Mouse (Mus musculus): Measurements from ENCODE around the gene Sarm1. TPM values are rescaled to one million over a fixed set of nuclear protein-coding genes. Genes with fewer than 3 reads are reported as not detected.

Sarm1 gene
- polyA plus RNA-seq, 1 experiment from 2014 or later = 56.6 TPM

DNA sequence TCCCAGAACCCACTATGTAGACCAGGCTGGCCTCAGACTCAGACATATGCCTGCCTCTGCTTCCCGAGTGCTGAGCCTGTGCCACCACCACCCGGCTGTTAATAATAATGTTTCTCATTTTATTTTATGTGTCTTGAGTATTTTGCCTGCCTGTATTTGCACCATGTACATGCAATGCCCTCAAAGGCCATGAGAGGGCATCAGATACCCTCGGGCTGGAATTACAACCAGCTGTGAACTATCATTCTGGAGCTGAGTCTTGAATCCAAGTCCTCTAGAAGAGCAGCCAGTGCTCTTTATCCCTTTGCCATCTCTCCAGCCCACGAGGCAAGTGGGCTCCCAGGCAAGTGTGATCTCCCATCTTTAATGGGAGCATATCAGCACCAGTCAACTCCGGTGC lies 42.2 kb downstream of the Sarm1 start:
- Histone ChIP-seq H3K4me2 (ENCODE audit: low read length) (no peak overlapping the region), H3K9ac (replicated peaks; ENCODE audit: low read depth, low read length) (no peak overlapping the region), H3K4me1 (replicated peaks; ENCODE audit: control insufficient read depth, insufficient read depth, low read length) (no peaks in the 10 kb centered on the region), H3K4me3 (replicated peaks; ENCODE audit: low read length) (no peak overlapping the region), H3K36me3 (ENCODE audit: control insufficient read depth, insufficient read depth) (no peaks in the 10 kb centered on the region), H3K27ac (ENCODE audit: low read length) (no peak overlapping the region), H3K9me3 (ENCODE audit: control insufficient read depth, low read length) (no peaks in the 10 kb centered on the region), H3K27me3 (replicated peaks; ENCODE audit: control insufficient read depth, insufficient read depth, low read length) (no peaks in the 10 kb centered on the region)
- no peak for ATAC-seq
- 46% methylated on average over 5 of the region's 5 CpGs for WGBS

DNA sequence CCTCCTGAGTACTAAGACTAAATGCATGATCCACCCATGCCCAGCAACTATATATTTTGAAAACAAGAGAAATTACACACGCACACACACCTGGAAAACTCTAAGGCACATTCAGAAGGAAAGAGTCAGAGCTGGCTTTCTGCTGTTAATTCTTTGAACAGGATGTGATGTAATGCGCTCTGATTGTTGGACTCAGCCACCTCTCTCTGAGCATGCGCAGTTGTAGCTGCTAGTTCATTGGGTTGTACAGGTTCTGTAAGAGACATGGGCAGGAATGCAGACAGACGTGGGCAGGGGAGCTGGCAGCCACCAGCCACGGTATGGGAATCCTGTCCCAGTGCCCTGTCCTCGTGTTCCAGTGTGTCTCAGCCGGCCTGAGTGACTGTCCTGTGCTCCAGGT lies 43.3 kb downstream of the Sarm1 start:
- whole genome bisulfite sequencing = 70% methylated on average over 7 of the region's 7 CpGs
- Histone ChIP-seq H3K4me3 (replicated peaks; ENCODE audit: low read length) (no peak overlapping the region), H3K36me3 (ENCODE audit: control insufficient read depth, insufficient read depth) (no peaks in the 10 kb centered on the region), H3K27ac (ENCODE audit: low read length) (no peak overlapping the region), H3K27me3 (replicated peaks; ENCODE audit: control insufficient read depth, insufficient read depth, low read length) (no peaks in the 10 kb centered on the region), H3K4me2 (ENCODE audit: low read length) (no peak overlapping the region), H3K9me3 (ENCODE audit: control insufficient read depth, low read length) (no peaks in the 10 kb centered on the region), H3K9ac (replicated peaks; ENCODE audit: low read depth, low read length) (no peak overlapping the region), H3K4me1 (replicated peaks; ENCODE audit: control insufficient read depth, insufficient read depth, low read length) (no peaks in the 10 kb centered on the region)
- no peak for ATAC-seq

DNA sequence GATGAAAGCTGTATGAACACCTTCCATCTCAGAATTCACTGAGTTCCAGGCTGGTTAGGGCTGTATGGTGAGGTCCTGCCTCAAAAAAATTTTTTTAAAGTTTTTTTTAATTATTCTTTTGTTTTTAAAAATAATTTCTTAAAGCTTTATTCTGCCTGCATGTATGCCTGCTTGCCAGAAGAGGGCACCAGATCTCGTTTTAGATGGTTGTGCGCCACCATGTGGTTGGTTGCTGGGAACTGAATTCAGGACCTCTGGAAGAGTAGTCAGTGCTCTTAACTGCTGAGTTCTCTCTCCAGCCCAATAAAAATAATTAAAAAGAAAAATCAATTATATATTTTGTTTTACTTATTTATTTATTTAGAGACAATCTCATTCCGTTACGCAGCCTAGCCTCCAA lies 43.9 kb downstream of the Sarm1 start:
- WGBS = 14% methylated on average over 4 of the region's 4 CpGs

DNA sequence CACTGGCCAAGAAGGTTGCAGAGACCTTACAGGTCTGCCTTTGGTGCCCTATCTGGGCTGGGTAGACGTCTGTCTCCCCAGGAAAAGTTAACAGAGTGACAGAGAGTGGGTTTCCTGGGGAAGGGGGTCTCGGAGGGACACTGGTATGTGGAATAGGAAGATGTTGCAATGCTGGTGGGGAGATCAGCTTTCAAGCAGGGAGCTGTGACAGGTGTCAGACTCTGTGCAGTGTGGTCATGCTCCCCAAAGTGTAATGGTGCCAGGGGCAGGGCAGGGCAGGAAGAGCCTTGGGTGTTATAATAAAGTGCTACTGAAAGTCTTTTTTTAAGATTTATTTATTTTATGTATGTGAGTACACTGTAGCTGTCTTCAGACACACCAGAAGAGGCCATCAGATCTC lies 47.2 kb downstream of the Sarm1 start:
- no peaks in the 10 kb centered on the region for H3K27me3 ChIP-seq (replicated peaks; ENCODE audit: control insufficient read depth, insufficient read depth, low read length)
- H3K4me1 ChIP-seq (replicated peaks; ENCODE audit: control insufficient read depth, insufficient read depth, low read length) = no peaks in the 10 kb centered on the region
- no peak overlapping the region for H3K4me3 ChIP-seq (replicated peaks; ENCODE audit: low read length)
- ATAC-seq = no peak
- H3K9ac ChIP-seq (replicated peaks; ENCODE audit: low read depth, low read length) = no peak overlapping the region
- no peaks in the 10 kb centered on the region for H3K36me3 ChIP-seq (ENCODE audit: control insufficient read depth, insufficient read depth)
- H3K27ac ChIP-seq (ENCODE audit: low read length) = no peak overlapping the region
- WGBS = 60% methylated on average over 2 of the region's 2 CpGs
- no peaks in the 10 kb centered on the region for H3K9me3 ChIP-seq (ENCODE audit: control insufficient read depth, low read length)
- H3K4me2 ChIP-seq (ENCODE audit: low read length) = no peak overlapping the region

More for the DNA sequence above, 43.9 kb downstream of the Sarm1 start:
- Histone ChIP-seq H3K4me3 (replicated peaks; ENCODE audit: low read length) (no peak overlapping the region), H3K36me3 (ENCODE audit: control insufficient read depth, insufficient read depth) (no peaks in the 10 kb centered on the region), H3K27ac (ENCODE audit: low read length) (no peak overlapping the region), H3K27me3 (replicated peaks; ENCODE audit: control insufficient read depth, insufficient read depth, low read length) (no peaks in the 10 kb centered on the region), H3K9me3 (ENCODE audit: control insufficient read depth, low read length) (no peaks in the 10 kb centered on the region), H3K4me2 (ENCODE audit: low read length) (no peak overlapping the region), H3K9ac (replicated peaks; ENCODE audit: low read depth, low read length) (no peak overlapping the region), H3K4me1 (replicated peaks; ENCODE audit: control insufficient read depth, insufficient read depth, low read length) (no peaks in the 10 kb centered on the region)
- ATAC-seq = no peak

DNA sequence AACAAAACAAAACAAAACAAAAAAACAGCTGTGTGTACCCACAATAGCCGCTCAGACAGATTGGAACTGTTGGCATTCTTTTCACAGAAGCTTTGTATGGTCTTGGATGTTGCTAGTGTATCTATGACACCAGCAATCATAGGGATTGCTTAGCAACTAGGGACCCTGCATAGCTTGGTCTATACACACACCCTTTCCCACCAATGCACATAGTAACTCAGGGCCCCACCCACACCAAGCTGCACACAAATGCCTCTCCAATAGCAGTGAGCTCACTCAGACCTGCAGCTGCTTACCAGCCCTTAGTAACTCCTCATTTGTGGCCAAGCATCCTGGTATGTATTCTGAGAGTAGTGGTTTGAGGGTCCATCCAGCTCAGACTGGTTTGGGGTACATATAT lies 49.3 kb downstream of the Sarm1 start:
- Histone ChIP-seq H3K9ac (replicated peaks; ENCODE audit: low read depth, low read length) (no peak overlapping the region), H3K27ac (ENCODE audit: low read length) (no peak overlapping the region), H3K9me3 (ENCODE audit: control insufficient read depth, low read length) (no peaks in the 10 kb centered on the region), H3K27me3 (replicated peaks; ENCODE audit: control insufficient read depth, insufficient read depth, low read length) (no peaks in the 10 kb centered on the region), H3K4me1 (replicated peaks; ENCODE audit: control insufficient read depth, insufficient read depth, low read length) (no peaks in the 10 kb centered on the region), H3K36me3 (ENCODE audit: control insufficient read depth, insufficient read depth) (no peaks in the 10 kb centered on the region), H3K4me3 (replicated peaks; ENCODE audit: low read length) (no peak overlapping the region), H3K4me2 (ENCODE audit: low read length) (no peak overlapping the region)
- no peak for ATAC-seq
- WGBS = 78% methylated on average over 1 of the region's 1 CpGs

DNA sequence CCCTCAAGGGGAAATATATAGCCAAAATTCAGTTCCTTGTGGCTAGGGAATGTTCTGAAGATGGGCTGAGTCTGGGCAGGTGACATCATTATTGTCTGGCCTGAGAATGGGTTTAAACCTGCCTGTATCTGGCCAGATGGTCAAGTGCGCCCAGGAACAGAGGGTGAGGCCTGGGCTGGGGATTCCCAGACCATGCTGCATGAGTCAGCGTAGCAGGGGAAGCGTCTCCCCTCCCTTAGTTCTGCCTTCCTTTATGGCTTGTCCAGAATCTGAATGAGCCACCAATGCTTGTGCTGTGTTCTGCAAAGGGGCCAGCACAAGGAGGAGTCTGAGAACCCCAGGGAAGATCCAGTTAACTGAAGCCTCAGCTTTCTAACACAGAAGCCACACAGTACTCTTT lies 50.4 kb downstream of the Sarm1 start:
- Histone ChIP-seq H3K9me3 (ENCODE audit: control insufficient read depth, low read length) (no peaks in the 10 kb centered on the region), H3K9ac (replicated peaks; ENCODE audit: low read depth, low read length) (no peak overlapping the region), H3K4me3 (replicated peaks; ENCODE audit: low read length) (no peak overlapping the region), H3K36me3 (ENCODE audit: control insufficient read depth, insufficient read depth) (no peaks in the 10 kb centered on the region), H3K4me1 (replicated peaks; ENCODE audit: control insufficient read depth, insufficient read depth, low read length) (no peaks in the 10 kb centered on the region), H3K27me3 (replicated peaks; ENCODE audit: control insufficient read depth, insufficient read depth, low read length) (no peaks in the 10 kb centered on the region), H3K27ac (ENCODE audit: low read length) (no peak overlapping the region), H3K4me2 (ENCODE audit: low read length) (no peak overlapping the region)
- WGBS = 84% methylated on average over 3 of the region's 3 CpGs
- no peak for ATAC-seq

DNA sequence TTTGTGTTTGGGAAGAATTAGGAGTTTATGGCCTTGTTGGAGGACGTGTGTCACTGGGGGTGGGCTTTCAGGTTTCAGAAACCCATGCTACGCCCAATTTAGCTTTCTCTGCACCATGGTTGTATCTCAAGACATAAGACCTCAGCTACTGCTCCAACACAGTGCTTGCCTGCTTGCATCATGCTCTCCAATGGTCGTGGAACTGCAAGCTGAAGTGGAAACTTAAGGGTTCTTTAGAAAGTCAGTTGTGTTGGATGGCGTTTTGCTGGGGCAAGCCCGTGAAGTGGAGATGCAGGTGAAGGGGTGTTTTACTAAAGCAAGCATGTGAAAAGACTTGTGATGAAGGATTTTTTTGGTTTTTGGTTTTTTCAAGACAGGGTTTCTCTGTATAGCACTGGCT lies 54.4 kb downstream of the Sarm1 start:
- H3K4me1 ChIP-seq (replicated peaks; ENCODE audit: control insufficient read depth, insufficient read depth, low read length) = no peaks in the 10 kb centered on the region
- no peak overlapping the region for H3K4me2 ChIP-seq (ENCODE audit: low read length)
- WGBS = 80% methylated on average over 5 of the region's 5 CpGs

DNA sequence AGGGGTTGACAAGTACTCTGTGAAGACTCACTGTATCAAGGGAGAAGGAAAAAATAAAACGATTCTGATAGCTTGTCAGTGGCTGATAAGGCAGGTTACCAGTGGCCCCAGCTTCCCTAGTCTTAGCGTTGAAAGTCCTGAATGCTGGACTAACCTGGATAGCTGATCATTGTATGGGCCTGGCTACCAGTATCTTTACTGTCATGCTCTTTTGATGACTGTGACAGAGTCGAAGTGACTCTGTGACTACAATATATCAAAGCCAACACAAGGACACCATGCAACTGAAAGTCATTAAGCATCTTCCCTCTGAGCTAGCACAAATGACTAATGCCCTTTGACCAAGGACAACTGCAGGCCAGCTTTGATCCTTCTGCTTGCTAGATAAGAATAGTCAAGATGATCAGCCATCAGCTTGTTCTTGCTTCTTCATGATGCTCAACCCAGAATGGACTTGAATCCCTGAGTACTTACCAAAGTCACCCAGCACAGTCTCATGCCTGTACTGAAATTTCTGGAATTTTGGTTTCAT lies 59.1 kb downstream of the Sarm1 start:
- ATAC-seq = no peak
- WGBS = 82% methylated on average over 3 of the region's 3 CpGs
- Histone ChIP-seq H3K36me3 (ENCODE audit: control insufficient read depth, insufficient read depth) (no peaks in the 10 kb centered on the region), H3K9me3 (ENCODE audit: control insufficient read depth, low read length) (no peaks in the 10 kb centered on the region), H3K4me2 (ENCODE audit: low read length) (no peak overlapping the region), H3K27ac (ENCODE audit: low read length) (no peak overlapping the region), H3K4me3 (replicated peaks; ENCODE audit: low read length) (no peak overlapping the region), H3K4me1 (replicated peaks; ENCODE audit: control insufficient read depth, insufficient read depth, low read length) (no peaks in the 10 kb centered on the region), H3K9ac (replicated peaks; ENCODE audit: low read depth, low read length) (no peak overlapping the region), H3K27me3 (replicated peaks; ENCODE audit: control insufficient read depth, insufficient read depth, low read length) (no peaks in the 10 kb centered on the region)

More for the DNA sequence above, 54.4 kb downstream of the Sarm1 start:
- H3K36me3 ChIP-seq (ENCODE audit: control insufficient read depth, insufficient read depth) = no peaks in the 10 kb centered on the region
- H3K9me3 ChIP-seq (ENCODE audit: control insufficient read depth, low read length) = no peaks in the 10 kb centered on the region
- no peak overlapping the region for H3K27ac ChIP-seq (ENCODE audit: low read length)
- H3K4me3 ChIP-seq (replicated peaks; ENCODE audit: low read length) = no peak overlapping the region
- H3K9ac ChIP-seq (replicated peaks; ENCODE audit: low read depth, low read length) = no peak overlapping the region
- no peaks in the 10 kb centered on the region for H3K27me3 ChIP-seq (replicated peaks; ENCODE audit: control insufficient read depth, insufficient read depth, low read length)
- ATAC-seq = no peak

DNA sequence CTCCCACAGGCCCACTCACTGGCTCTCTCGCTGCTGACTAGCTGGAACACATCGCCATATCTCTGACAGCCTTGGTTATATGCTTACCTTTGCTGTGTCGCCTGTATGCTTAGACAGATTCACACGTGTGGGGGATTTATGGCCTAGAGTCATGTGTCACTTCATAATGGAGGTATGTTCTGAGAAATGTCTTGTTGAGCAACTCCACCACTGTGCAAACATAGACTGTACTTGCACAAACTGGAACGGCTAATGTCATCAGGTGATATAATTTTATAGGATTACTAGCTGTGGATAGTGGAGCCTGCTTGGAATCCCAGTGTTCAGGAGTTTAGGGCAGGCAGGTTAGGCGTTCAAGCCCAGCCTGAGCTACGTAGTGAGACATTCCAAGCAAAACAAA lies 60.4 kb downstream of the Sarm1 start:
- Histone ChIP-seq H3K27me3 (replicated peaks; ENCODE audit: control insufficient read depth, insufficient read depth, low read length) (no peaks in the 10 kb centered on the region), H3K36me3 (ENCODE audit: control insufficient read depth, insufficient read depth) (no peaks in the 10 kb centered on the region), H3K9me3 (ENCODE audit: control insufficient read depth, low read length) (no peaks in the 10 kb centered on the region), H3K4me2 (ENCODE audit: low read length) (no peak overlapping the region), H3K4me1 (replicated peaks; ENCODE audit: control insufficient read depth, insufficient read depth, low read length) (no peaks in the 10 kb centered on the region), H3K9ac (replicated peaks; ENCODE audit: low read depth, low read length) (no peak overlapping the region), H3K27ac (ENCODE audit: low read length) (no peak overlapping the region), H3K4me3 (replicated peaks; ENCODE audit: low read length) (no peak overlapping the region)
- no peak for ATAC-seq
- 92% methylated on average over 7 of the region's 7 CpGs for WGBS

DNA sequence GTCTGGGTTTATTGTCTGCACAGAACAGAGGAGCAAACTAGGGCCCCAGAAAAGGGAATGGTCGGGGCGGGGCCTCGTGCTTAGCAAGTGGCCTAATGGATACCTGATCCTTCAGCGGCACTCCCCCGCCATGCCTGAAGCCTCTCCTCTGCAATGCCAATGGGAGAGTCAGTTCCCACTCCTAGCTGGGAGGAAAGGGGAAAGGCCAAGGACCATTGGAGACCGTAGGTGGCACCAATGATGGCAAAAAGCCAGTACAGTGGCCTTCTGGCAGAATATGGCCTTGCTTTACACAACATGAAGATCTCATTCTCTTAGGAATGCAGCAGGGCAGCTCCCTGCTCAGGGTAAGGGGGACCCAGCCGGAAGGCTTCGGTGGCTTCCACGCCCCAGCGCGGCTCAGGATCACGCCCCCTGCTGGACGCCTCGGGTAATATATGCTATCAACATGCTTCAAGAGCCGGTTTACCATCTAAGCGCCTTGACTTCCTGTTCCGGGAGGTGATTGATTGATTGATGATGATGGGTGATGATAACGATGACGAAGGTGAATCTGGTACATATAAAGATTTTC lies 61.7 kb downstream of the Sarm1 start:
- no peak overlapping the region for H3K4me3 ChIP-seq (replicated peaks; ENCODE audit: low read length)
- H3K36me3 ChIP-seq (ENCODE audit: control insufficient read depth, insufficient read depth) = no peaks in the 10 kb centered on the region
- H3K27ac ChIP-seq (ENCODE audit: low read length) = no peak overlapping the region
- no peaks in the 10 kb centered on the region for H3K4me1 ChIP-seq (replicated peaks; ENCODE audit: control insufficient read depth, insufficient read depth, low read length)
- H3K27me3 ChIP-seq (replicated peaks; ENCODE audit: control insufficient read depth, insufficient read depth, low read length) = no peaks in the 10 kb centered on the region
- no peaks in the 10 kb centered on the region for H3K9me3 ChIP-seq (ENCODE audit: control insufficient read depth, low read length)
- H3K4me2 ChIP-seq (ENCODE audit: low read length) = no peak overlapping the region
- WGBS = 7% methylated on average over 19 of the region's 19 CpGs
- ATAC-seq = no peak
- no peak overlapping the region for H3K9ac ChIP-seq (replicated peaks; ENCODE audit: low read depth, low read length)
